Mouse (Mus musculus): ENCODE data around the gene Lipc. TPM values are rescaled to one million over a fixed set of nuclear protein-coding genes. Genes with fewer than 3 reads are reported as not detected.

Lipc gene
- polyA plus RNA-seq, 1 experiment from 2014 or later, result 0.09 TPM

GRCm38 (mm10) chr9:70949336-70949735 lies 2.7 kb downstream of the Lipc start:
- no peaks in the 10 kb centered on the region for H3K36me3 ChIP-seq (replicated peaks)
- H3K27me3 ChIP-seq (replicated peaks), result no peaks in the 10 kb centered on the region
- H3K4me2 ChIP-seq, result no peak overlapping the region
- no peak overlapping the region for H3K27ac ChIP-seq
- no peaks in the 10 kb centered on the region for H3K9me3 ChIP-seq
- H3K9ac ChIP-seq, result no peak overlapping the region
- no peak for ATAC-seq (replicated peaks)
- no peak overlapping the region for H3K4me3 ChIP-seq
- 83% methylated on average over 8 of the region's 8 CpGs for WGBS
- H3K4me1 ChIP-seq, result no peaks in the 10 kb centered on the region

- no peaks in the 10 kb centered on the region for H3K36me3 ChIP-seq (replicated peaks)
- no peak overlapping the region for H3K4me3 ChIP-seq
- H3K27me3 ChIP-seq (replicated peaks), result no peaks in the 10 kb centered on the region
- no peak overlapping the region for H3K27ac ChIP-seq
- ATAC-seq (replicated peaks), result no peak
- H3K9me3 ChIP-seq, result no peaks in the 10 kb centered on the region
- H3K9ac ChIP-seq, result no peak overlapping the region
- WGBS, result 85% methylated on average over 5 of the region's 5 CpGs
- no peaks in the 10 kb centered on the region for H3K4me1 ChIP-seq
- no peak overlapping the region for H3K4me2 ChIP-seq
These were observed 4.7 kb downstream of the Lipc start for GRCm38 (mm10) chr9:70947312-70947711.

GRCm38 (mm10) chr9:70942686-70943333 lies 9.2 kb downstream of the Lipc start:
- no peak overlapping the region for H3K4me3 ChIP-seq
- no peak overlapping the region for H3K4me2 ChIP-seq
- no peaks in the 10 kb centered on the region for H3K36me3 ChIP-seq (replicated peaks)
- H3K4me1 ChIP-seq, result no peaks in the 10 kb centered on the region
- no peak for ATAC-seq (replicated peaks)
- WGBS, result 88% methylated on average over 9 of the region's 9 CpGs
- no peak overlapping the region for H3K9ac ChIP-seq
- H3K27me3 ChIP-seq (replicated peaks), result no peaks in the 10 kb centered on the region
- H3K27ac ChIP-seq, result no peak overlapping the region
- H3K9me3 ChIP-seq, result no peaks in the 10 kb centered on the region

GRCm38 (mm10) chr9:70939752-70940501 lies 12.1 kb downstream of the Lipc start:
- Histone ChIP-seq H3K9ac (no peak overlapping the region), H3K9me3 (no peaks in the 10 kb centered on the region), H3K36me3 (replicated peaks) (no peaks in the 10 kb centered on the region), H3K4me3 (no peak overlapping the region), H3K27ac (no peak overlapping the region), H3K4me2 (no peak overlapping the region), H3K27me3 (replicated peaks) (no peaks in the 10 kb centered on the region), H3K4me1 (no peaks in the 10 kb centered on the region)
- no peak for ATAC-seq (replicated peaks)
- 77% methylated on average over 8 of the region's 8 CpGs for WGBS

DNA sequence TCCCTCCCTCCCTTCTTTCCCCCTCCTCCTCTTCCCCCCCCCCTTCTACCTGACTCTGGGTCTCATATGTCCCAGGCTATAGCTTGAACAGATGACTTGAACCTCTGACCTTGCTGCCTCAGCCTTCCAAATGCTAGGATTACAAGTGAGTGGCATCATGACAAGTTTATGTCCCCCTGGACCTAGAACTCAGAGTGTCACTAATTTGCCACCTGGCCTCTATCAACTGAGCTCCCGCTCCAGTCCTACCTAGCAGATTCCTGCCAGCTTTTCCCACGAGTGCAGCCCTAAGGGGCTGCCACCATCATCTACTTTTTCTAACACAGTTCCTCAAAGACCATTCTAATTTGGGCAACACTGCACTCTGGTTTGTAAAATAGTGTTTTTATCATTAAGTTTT lies 13.2 kb downstream of the Lipc start:
- Histone ChIP-seq H3K27me3 (replicated peaks) (no peaks in the 10 kb centered on the region), H3K27ac (no peak overlapping the region), H3K4me2 (no peak overlapping the region), H3K36me3 (replicated peaks) (no peaks in the 10 kb centered on the region), H3K4me3 (no peak overlapping the region), H3K9ac (no peak overlapping the region), H3K4me1 (no peaks in the 10 kb centered on the region), H3K9me3 (no peaks in the 10 kb centered on the region)
- ATAC-seq (replicated peaks), result no peak
- 70% methylated on average over 2 of the region's 2 CpGs for WGBS

DNA sequence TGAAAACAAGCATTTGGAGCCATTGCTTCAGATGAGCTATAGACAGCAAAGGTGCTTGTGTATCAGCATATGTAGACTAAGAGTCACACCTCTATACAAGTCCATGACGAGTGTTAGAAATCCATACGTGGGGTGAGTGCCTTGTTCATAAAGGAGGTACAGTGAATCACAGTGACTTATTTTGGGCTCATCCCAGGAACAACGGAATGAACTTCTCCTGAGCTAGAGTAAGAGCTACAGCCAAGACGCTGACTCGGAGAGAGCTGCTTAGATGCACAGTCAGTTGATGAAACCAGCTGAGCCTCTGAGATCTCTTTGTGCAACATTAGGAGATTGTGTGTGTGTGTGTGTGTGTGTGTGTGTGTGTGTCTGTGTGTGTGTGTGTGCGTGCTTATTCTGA lies 13.9 kb downstream of the Lipc start:
- ATAC-seq (replicated peaks), result no peak
- WGBS, result 89% methylated on average over 6 of the region's 6 CpGs
- Histone ChIP-seq H3K4me1 (no peaks in the 10 kb centered on the region), H3K4me3 (no peak overlapping the region), H3K9me3 (no peaks in the 10 kb centered on the region), H3K36me3 (replicated peaks) (no peaks in the 10 kb centered on the region), H3K27me3 (replicated peaks) (no peaks in the 10 kb centered on the region), H3K27ac (no peak overlapping the region), H3K9ac (no peak overlapping the region), H3K4me2 (no peak overlapping the region)

DNA sequence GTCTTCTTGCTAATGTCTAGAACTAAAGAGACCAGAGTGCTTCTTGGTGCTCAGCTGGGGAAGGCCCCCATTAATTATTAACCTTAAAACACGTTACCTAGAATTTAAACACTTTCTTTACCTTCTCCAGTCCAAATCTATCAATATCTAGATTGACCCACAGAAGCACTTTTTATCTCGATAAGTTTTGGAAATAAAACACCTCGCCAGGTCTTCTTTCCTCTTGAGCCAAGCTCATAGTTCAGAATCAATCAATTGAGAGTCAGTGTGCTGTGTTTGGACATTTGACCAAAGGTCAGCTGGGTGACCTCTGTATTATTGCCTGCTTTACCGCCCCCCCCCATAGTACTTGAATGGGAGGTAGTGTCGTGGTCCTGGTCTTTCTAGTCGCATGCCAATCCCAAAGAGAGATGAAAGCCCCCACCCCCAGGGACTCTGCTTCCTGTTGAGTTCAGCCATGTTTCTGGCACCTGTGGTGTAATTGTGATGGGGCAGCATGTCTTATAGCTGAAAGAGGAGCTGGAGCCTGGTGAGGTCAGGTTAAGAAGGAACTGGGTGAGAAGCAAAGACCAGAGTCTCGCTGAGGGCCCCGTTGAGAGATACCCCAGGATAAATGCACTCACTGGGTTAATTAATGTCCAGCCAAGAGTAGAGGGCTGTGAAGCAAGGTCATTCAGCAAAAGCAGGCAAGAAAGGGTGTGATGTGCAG lies 17.3 kb downstream of the Lipc start:
- no peaks in the 10 kb centered on the region for H3K27me3 ChIP-seq (replicated peaks)
- H3K9ac ChIP-seq, result no peak overlapping the region
- H3K4me3 ChIP-seq, result no peak overlapping the region
- H3K9me3 ChIP-seq, result no peaks in the 10 kb centered on the region
- H3K36me3 ChIP-seq (replicated peaks), result no peaks in the 10 kb centered on the region
- H3K4me2 ChIP-seq, result no peak overlapping the region
- no peaks in the 10 kb centered on the region for H3K4me1 ChIP-seq
- no peak for ATAC-seq (replicated peaks)
- no peak overlapping the region for H3K27ac ChIP-seq
- WGBS, result 66% methylated on average over 8 of the region's 8 CpGs

- no peaks in the 10 kb centered on the region for H3K36me3 ChIP-seq (replicated peaks)
- WGBS, result 76% methylated on average over 5 of the region's 5 CpGs
- ATAC-seq (replicated peaks), result no peak
- H3K27me3 ChIP-seq (replicated peaks), result no peaks in the 10 kb centered on the region
- H3K4me3 ChIP-seq, result no peak overlapping the region
- H3K9me3 ChIP-seq, result no peaks in the 10 kb centered on the region
- no peaks in the 10 kb centered on the region for H3K4me1 ChIP-seq
- no peak overlapping the region for H3K4me2 ChIP-seq
- H3K27ac ChIP-seq, result no peak overlapping the region
- no peak overlapping the region for H3K9ac ChIP-seq
These were observed 21.4 kb downstream of the Lipc start for GRCm38 (mm10) chr9:70930641-70931020.

DNA sequence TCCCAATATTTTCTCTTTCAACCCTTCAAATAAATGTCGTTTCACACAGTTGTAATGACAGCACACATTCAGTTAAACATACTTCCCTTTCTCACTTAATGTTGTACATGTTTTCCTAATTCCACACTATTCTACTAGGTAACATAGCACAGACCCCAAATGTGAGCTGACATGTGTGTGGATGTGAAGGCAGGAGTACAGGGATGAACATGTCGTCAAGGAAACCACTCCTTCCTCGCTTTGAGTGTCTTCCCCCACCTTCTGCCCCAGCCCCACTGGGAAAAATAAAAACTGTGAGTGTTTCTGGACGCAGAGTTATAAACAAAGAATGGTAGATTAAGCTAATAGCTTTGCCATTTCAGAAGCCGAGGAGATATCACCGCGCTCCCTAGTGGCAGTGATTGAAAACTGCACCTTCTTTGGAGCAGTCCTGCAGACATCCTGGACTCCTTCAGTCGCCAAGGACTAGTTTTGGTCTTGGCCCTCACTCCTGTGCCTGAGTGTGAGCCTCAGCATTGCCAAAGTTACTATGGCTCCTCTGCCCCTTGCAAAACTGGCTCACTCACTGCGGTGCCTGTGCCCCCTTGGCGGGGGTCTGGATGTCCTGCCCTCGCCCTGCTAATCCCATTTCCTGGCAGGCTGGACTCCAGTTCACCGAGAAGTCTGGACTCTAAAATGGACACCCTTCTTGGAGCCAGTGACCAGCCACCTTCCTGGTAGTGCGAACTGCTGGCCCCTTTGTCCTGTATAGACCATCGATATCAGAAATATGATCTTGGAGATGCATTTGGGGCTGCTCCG lies 22.0 kb downstream of the Lipc start:
- no peaks in the 10 kb centered on the region for H3K36me3 ChIP-seq (replicated peaks)
- no peaks in the 10 kb centered on the region for H3K27me3 ChIP-seq (replicated peaks)
- no peaks in the 10 kb centered on the region for H3K4me1 ChIP-seq
- H3K4me2 ChIP-seq, result no peak overlapping the region
- H3K9ac ChIP-seq, result no peak overlapping the region
- no peak overlapping the region for H3K4me3 ChIP-seq
- ATAC-seq (replicated peaks), result no peak
- no peaks in the 10 kb centered on the region for H3K9me3 ChIP-seq
- 52% methylated on average over 15 of the region's 15 CpGs for WGBS
- no peak overlapping the region for H3K27ac ChIP-seq

DNA sequence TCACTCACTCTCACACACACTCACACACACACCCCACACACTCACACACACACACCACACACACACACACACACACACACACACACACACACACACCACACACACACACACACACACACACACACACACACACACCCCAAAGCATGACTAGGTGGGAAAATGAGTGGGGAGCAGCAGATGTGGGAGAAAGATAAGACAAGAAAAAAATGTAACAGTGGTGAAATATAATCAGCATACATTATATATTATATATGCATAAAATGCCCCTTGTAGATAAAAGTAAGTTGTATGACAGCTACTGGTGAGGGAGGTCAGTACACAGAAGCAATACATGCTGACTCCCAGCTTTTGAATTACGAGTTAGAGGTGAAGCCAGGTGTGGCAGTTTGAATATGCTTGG lies 23.6 kb downstream of the Lipc start:
- Histone ChIP-seq H3K36me3 (replicated peaks) (no peaks in the 10 kb centered on the region), H3K9ac (no peak overlapping the region), H3K4me3 (no peak overlapping the region), H3K9me3 (no peaks in the 10 kb centered on the region), H3K4me1 (no peaks in the 10 kb centered on the region), H3K27me3 (replicated peaks) (no peaks in the 10 kb centered on the region), H3K4me2 (no peak overlapping the region), H3K27ac (no peak overlapping the region)
- WGBS, result 91% methylated on average over 1 of the region's 1 CpGs
- no peak for ATAC-seq (replicated peaks)

- Histone ChIP-seq H3K4me2 (no peak overlapping the region), H3K9me3 (no peaks in the 10 kb centered on the region), H3K9ac (no peak overlapping the region), H3K27me3 (replicated peaks) (no peaks in the 10 kb centered on the region), H3K36me3 (replicated peaks) (no peaks in the 10 kb centered on the region), H3K4me3 (no peak overlapping the region), H3K27ac (no peak overlapping the region), H3K4me1 (no peaks in the 10 kb centered on the region)
- ATAC-seq (replicated peaks), result no peak
These were observed 24.3 kb downstream of the Lipc start for GRCm38 (mm10) chr9:70927701-70928100.
